Mouse (Mus musculus): ENCODE results near the gene Cdkn2aip. TPM values are rescaled to one million over a fixed set of nuclear protein-coding genes. Genes with fewer than 3 reads are reported as not detected.

Cdkn2aip gene
- polyA plus RNA-seq, 1 experiment from 2014 or later: 22.9 TPM

Other genes starting within 250 kb of the Cdkn2aip start
- 25.8 and 27.1 TPM in 2 replicates for gene Trappc11, start 180.5 kb downstream of the Cdkn2aip start, polyA plus RNA-seq (2015; fragmentation: Nextera tagmentation; extraction: Ambion mirVana)
- gene Rwdd4a, start 180.3 kb downstream of the Cdkn2aip start, polyA plus RNA-seq (2015; fragmentation: Nextera tagmentation; extraction: Ambion mirVana): 34.0 and 36.4 TPM in 2 replicates
- 10.5 and 12.7 TPM in 2 replicates for gene Ing2, start 38.4 kb downstream of the Cdkn2aip start, polyA plus RNA-seq (2015; fragmentation: Nextera tagmentation; extraction: Ambion mirVana)
- not detected in 2 replicates for gene Cldn24, start 108.2 kb upstream of the Cdkn2aip start, polyA plus RNA-seq (2015; fragmentation: Nextera tagmentation; extraction: Ambion mirVana)
- gene Cldn22, start 110.5 kb upstream of the Cdkn2aip start, polyA plus RNA-seq (2015; fragmentation: Nextera tagmentation; extraction: Ambion mirVana): not detected in 2 replicates